Mouse (Mus musculus) fat pad, adult 2 months (tissue): Measurements from ENCODE around the gene Slc16a2.

Experiments
- DNase-seq: peaks from one replicate; pipeline ENCODE4 v3.0.0-alpha.2; 2011; ENCODE audit warnings: low read depth, low spot score; ENCODE audit errors: extremely low read depth

Slc16a2 gene

GRCm38 (mm10) chrX:103653021-103653420, 168.8 kb downstream of the Slc16a2 start:
- no peak for DNase-seq

- no peak for DNase-seq
These were observed 169.7 kb downstream of the Slc16a2 start for GRCm38 (mm10) chrX:103652048-103652447.
